Mouse (Mus musculus) layer of hippocampus, postnatal 36 days (tissue): Measurements from ENCODE around the gene Olfr1141. TPM values are rescaled to one million over a fixed set of nuclear protein-coding genes. Genes with fewer than 3 reads are reported as not detected.

ENCODE experiments used
- DNase-seq, 2 experiments: peaks; one replicate each; pipeline ENCODE4 v3.0.0; 2022
- total RNA-seq, 2 experiments: library from RNA; stranded (reverse); gene quantifications; 2 replicates each; pipeline ENCODE4 v1.2.3; 2021

Olfr1141 gene
- not detected for total RNA-seq

DNA sequence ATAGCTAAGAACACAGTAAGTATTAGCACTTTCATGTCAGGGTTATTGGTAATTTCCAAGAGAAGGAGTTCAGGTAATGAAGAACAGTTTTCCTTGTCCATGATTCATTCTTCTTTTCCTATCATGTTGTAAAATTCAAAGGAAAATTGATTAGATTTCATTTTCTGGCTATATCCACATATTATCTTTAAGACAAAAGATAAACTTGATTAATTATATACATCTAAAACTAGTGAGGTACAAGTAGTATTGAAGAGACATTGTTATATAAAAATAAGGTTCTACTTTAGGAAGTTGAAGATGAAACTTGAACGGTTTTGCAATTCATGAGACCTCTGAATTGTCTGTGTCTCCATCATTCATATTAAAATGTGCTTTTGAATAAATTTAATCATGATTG lies at the start of gene Olfr1141:
Gene Olfr1141 (minus strand): TSS at position 101 of the 400 bp plus-strand sequence.
- DNase-seq = no peak

GRCm38 (mm10) chr2:87800292-87800691 lies 46.5 kb upstream of the Olfr1141 start, which contains the start of gene Olfr1143:
Olfr1143 (plus strand) TSS chr2:87800592.
- DNase-seq = no peak

- DNase-seq = no peak
Observed at GRCm38 (mm10) chr2:87779183-87779582, 25.4 kb upstream of the Olfr1141 start, which contains the start of gene Olfr152. Olfr152 (plus strand) TSS chr2:87779483.

GRCm38 (mm10) chr2:87776143-87776542 lies 22.4 kb upstream of the Olfr1141 start:
- DNase-seq = no peak

DNA sequence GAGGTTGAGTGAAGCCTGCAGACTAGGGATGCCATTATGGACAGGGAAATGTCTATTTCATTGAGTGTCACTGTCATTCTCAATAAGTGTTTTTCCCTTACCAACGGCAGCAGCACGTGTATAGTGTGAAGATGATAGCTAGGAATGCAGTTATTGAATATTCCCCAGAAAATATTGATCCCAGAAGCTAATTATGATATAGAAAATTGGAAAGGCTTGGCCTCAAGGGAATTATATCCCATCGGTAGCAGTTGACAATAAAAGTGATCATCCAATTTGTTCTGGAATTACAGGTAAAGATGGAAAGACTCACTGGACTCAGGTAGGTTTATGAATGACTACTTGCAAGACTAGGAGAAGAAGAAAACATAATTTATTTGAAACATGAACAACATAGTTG lies 10.3 kb downstream of the Olfr1141 start, which contains the start of gene Olfr1140:
Gene Olfr1140 (plus strand): TSS at position 301 of the 400 bp plus-strand sequence.
- no peak for DNase-seq

GRCm38 (mm10) chr2:87739878-87740277 lies 13.9 kb downstream of the Olfr1141 start, which contains the start of gene Olfr1138:
Olfr1138 (minus strand) TSS chr2:87739978.
- no peak for DNase-seq

- DNase-seq = no peak
Observed at GRCm38 (mm10) chr2:87713079-87713478, 40.7 kb downstream of the Olfr1141 start, which contains the start of gene Olfr1137. Olfr1137 (minus strand) TSS chr2:87713179.

Other genes starting within 250 kb of the Olfr1141 start
- gene Pramel6, start 247.4 kb downstream of the Olfr1141 start, total RNA-seq = not detected
- not detected for gene Olfr153, start 222.2 kb downstream of the Olfr1141 start, total RNA-seq
- gene Olfr1128, start 208.4 kb downstream of the Olfr1141 start, total RNA-seq = not detected
- gene Olfr1129, start 180.1 kb downstream of the Olfr1141 start, total RNA-seq = not detected
- gene Olfr1130, start 147.8 kb downstream of the Olfr1141 start, total RNA-seq = not detected
- gene Olfr1131, start 126.9 kb downstream of the Olfr1141 start, total RNA-seq = not detected
- not detected for gene Olfr1132, start 116.5 kb downstream of the Olfr1141 start, total RNA-seq
- gene Olfr1133, start 106.6 kb downstream of the Olfr1141 start, total RNA-seq = not detected
- not detected for gene Olfr1134, start 95.5 kb downstream of the Olfr1141 start, total RNA-seq
- gene Olfr1135, start 80.3 kb downstream of the Olfr1141 start, total RNA-seq = not detected
- gene Olfr1136, start 60.0 kb downstream of the Olfr1141 start, total RNA-seq = not detected
- gene Olfr1137, start 40.8 kb downstream of the Olfr1141 start, total RNA-seq = not detected
- gene Olfr1138, start 14.0 kb downstream of the Olfr1141 start, total RNA-seq = not detected
- not detected for gene Olfr1140, start 10.2 kb downstream of the Olfr1141 start, total RNA-seq
- gene Olfr152, start 25.5 kb upstream of the Olfr1141 start, total RNA-seq = not detected
- not detected for gene Olfr1143, start 46.6 kb upstream of the Olfr1141 start, total RNA-seq
- not detected for gene Olfr1145, start 55.8 kb upstream of the Olfr1141 start, total RNA-seq
- not detected for gene Olfr1148, start 76.5 kb upstream of the Olfr1141 start, total RNA-seq
- gene Olfr1150-ps1, start 90.0 kb upstream of the Olfr1141 start, total RNA-seq = not detected
- not detected for gene Olfr1151, start 101.9 kb upstream of the Olfr1141 start, total RNA-seq
- gene Olfr1152, start 112.5 kb upstream of the Olfr1141 start, total RNA-seq = not detected
- not detected for gene Olfr1153, start 141.0 kb upstream of the Olfr1141 start, total RNA-seq
- gene Olfr1154, start 151.2 kb upstream of the Olfr1141 start, total RNA-seq = not detected
- gene Olfr1155, start 191.1 kb upstream of the Olfr1141 start, total RNA-seq = not detected
- gene Olfr1156, start 199.1 kb upstream of the Olfr1141 start, total RNA-seq = under 1 TPM in 1 of 2 experiments, not detected in 1; 0.10 TPM
- gene Olfr1157, start 214.3 kb upstream of the Olfr1141 start, total RNA-seq = not detected
- not detected for gene Olfr74, start 220.7 kb upstream of the Olfr1141 start, total RNA-seq
- not detected for gene Olfr1158, start 236.1 kb upstream of the Olfr1141 start, total RNA-seq